Mouse (Mus musculus) hindbrain, embryonic 13.5 days (tissue): ENCODE measurements around the gene Serpinb1a. TPM values are rescaled to one million over a fixed set of nuclear protein-coding genes. Genes with fewer than 3 reads are reported as not detected.
A peak's percentile ranks its signal among the peaks of the same experiment; 100 is the strongest.
"Not testable (repeated sequence)": the region's sequence is repeated elsewhere in the genome, so short reads cannot be mapped to it uniquely, and the experiment has no call there.

ENCODE experiments used
- ATAC-seq: fragments of 200-750 bp; cut with Nextera tagmentation; 2 replicates; pipeline ENCODE4 v1.8.0; 2017; ENCODE audit warnings: moderate TSS enrichment; ENCODE audit not compliant: low FRiP score
- H3K27ac ChIP-seq: fragments of 300-500 bp; sonication (generic); 2 replicates; pipeline ENCODE4 v1.5.1; 2015; ENCODE audit warnings: inconsistent platforms, mild to moderate bottlenecking, moderate library complexity
- H3K27me3 ChIP-seq: fragments of 300-500 bp; sonication (generic); 2 replicates; pipeline ENCODE4 v1.6.1; 2015; ENCODE audit warnings: mild to moderate bottlenecking, inconsistent platforms
- H3K36me3 ChIP-seq: fragments of 300-500 bp; sonication (generic); 2 replicates; pipeline ENCODE4 v1.6.1; 2015; ENCODE audit warnings: mild to moderate bottlenecking, inconsistent platforms
- H3K4me1 ChIP-seq: fragments of 300-500 bp; sonication (generic); replicated peaks from 2 replicates; pipeline ENCODE4 v1.6.1; 2015; ENCODE audit warnings: inconsistent platforms
- H3K4me2 ChIP-seq: fragments of 300-500 bp; sonication (generic); 2 replicates; pipeline ENCODE4 v1.6.1; 2015; ENCODE audit warnings: inconsistent platforms, mild to moderate bottlenecking, moderate library complexity
- H3K4me3 ChIP-seq: fragments of 300-500 bp; sonication (generic); 2 replicates; pipeline ENCODE4 v1.5.1; 2015; ENCODE audit warnings: mild to moderate bottlenecking, inconsistent platforms
- H3K9ac ChIP-seq: fragments of 300-500 bp; sonication (generic); 2 replicates; pipeline ENCODE4 v1.6.1; 2015; ENCODE audit warnings: mild to moderate bottlenecking, inconsistent platforms
- H3K9me3 ChIP-seq: fragments of 300-500 bp; sonication (generic); 2 replicates; pipeline ENCODE4 v1.6.1; 2016; ENCODE audit warnings: inconsistent platforms
- WGBS: fragments of 180-500 bp; shearing (Covaris S2); methylation state at CpG from one replicate; pipeline ENCODE4 v1.1.7; 2015; 5-methylcytosine and 5-hydroxymethylcytosine counted together
- polyA plus RNA-seq: library from polyadenylated mRNA; unstranded; fragments of >200 nt; fragmentation: Nextera tagmentation; extraction: Ambion mirVana; gene quantifications from 2 replicates; pipeline ENCODE4 v1.2.1, GENCODE M21; 2015

The Serpinb1a gene
- polyA plus RNA-seq: 1.2 and 1.4 TPM in 2 replicates

DNA sequence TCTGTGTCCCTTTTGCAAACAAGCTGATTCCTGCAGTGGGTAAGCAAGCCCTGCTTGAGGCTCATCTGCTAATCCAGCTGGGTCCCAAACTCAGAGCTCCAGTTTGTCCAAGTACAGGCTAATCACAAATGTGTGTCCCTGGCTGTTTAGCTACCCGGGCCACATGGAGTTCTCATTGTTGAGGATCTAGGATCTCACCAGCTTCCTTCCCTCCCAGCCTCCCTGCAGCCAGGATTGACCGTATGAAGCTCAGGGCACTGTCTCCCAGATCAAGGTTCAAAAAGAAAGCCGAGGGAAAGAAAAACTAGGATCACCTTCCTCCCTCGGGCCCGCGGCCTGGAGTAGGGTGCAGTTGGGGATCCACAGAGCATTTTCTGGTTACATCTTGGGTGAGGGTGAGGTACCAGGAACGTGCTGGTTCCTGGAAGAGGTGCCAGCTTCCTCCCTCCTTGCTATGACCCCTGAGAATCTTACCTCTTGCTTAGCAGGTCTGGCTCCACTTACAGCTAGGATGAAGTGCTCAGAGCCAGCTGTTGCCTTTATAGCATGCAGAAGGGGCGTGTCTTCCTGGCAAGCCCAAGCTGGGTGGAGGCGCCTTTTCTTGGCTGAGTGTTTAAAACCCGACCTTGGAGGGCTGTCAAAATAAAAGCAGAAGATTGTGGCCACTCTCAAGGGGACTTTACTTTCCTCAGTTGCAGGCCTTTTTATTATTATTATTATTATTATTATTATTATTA, at the start of gene Serpinb1a:
TSS of gene Serpinb1a (minus strand) at position 518 of the 737 bp plus-strand sequence.
- Histone ChIP-seq H3K9ac (no peak within 1 kb of the TSS), H3K4me1 (no peaks in the 10 kb centered on the region), H3K27ac (no peak within 1 kb of the TSS), H3K4me2 (no peak within 1 kb of the TSS), H3K27me3 (no peaks in the 10 kb centered on the region), H3K9me3 (no peaks in the 10 kb centered on the region), H3K36me3 (no peaks in the 10 kb centered on the region), H3K4me3 (no peak within 1 kb of the TSS)
- no peak for ATAC-seq
- 69% methylated on average over 10 of the region's 10 CpGs for WGBS

DNA sequence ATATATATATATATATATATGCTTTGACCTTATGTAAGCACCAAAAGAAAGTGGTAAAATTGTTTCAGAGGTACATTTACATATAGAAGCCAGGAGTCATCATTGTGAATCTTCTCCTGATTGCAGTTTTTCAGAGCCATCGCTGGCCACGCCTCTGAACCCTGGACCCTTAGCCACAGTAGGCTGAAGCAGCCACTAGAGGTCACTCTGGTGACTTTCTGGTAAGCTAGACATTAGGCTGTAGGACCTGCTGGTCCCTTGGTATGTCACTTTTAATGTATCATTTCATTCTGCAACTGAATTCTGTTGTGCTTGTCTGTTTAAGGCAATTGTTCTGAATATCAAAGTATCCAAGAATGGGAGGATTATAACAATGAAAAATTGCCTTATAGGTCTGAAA, 49.7 kb upstream of the Serpinb1a start:
- H3K27ac ChIP-seq: no peak overlapping the region
- 26% methylated on average over 2 of the region's 2 CpGs for WGBS
- H3K36me3 ChIP-seq: no peaks in the 10 kb centered on the region
- H3K9ac ChIP-seq: no peak overlapping the region
- no peaks in the 10 kb centered on the region for H3K9me3 ChIP-seq
- no peaks in the 10 kb centered on the region for H3K4me1 ChIP-seq
- no peak overlapping the region for H3K4me2 ChIP-seq
- no peaks in the 10 kb centered on the region for H3K27me3 ChIP-seq
- ATAC-seq: no peak
- H3K4me3 ChIP-seq: no peak overlapping the region

DNA sequence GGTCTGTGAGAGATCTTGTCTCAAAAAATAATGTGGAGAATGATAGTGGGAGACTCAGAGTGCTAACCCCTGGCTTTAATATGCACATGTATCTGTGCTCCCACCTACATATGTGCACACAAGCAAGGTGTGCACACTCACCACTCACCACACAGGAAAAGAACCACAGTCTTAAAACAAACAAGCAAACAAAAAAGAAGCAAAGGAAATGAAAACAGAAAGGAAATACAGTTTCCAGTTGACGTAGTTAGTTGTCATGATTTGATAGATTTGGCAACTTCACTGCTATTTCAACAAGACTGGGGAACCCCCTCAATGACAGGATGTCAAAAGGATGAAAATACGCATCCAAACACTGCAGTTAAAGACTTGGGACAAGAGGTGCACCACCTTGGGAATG, 48.1 kb upstream of the Serpinb1a start:
- ATAC-seq, H3K9ac ChIP-seq, H3K27me3 ChIP-seq, H3K4me1 ChIP-seq, H3K36me3 ChIP-seq, H3K9me3 ChIP-seq, H3K4me3 ChIP-seq, H3K4me2 ChIP-seq, H3K27ac ChIP-seq: not testable (repeated sequence)
- WGBS: 84% methylated on average over 2 of the region's 2 CpGs

DNA sequence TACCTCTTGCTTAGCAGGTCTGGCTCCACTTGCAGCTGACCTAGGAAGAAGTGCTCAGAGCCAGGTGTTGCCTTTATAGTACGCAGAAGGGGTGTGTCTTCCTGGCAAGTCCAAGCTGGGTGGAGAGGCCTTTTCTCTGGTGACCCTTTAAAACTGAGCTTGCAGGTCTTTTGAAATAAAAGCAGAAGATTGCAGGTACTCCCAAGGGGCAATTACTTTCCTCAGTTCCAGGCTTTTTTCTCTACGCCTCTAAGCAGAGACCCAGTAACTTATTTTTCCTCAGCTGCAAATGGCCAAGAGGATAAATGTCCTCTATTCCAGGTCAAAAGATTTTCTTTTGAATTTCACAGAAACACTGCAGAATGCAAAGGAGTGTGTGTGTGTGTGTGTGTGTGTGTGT, 47.1 kb upstream of the Serpinb1a start, which contains the start of gene Serpinb1c:
TSS of gene Serpinb1c (minus strand) at position 101 of the 400 bp plus-strand sequence.
- ATAC-seq: no peak
- WGBS: 90% methylated on average over 2 of the region's 2 CpGs
- Histone ChIP-seq H3K4me2 (no peak within 1 kb of the TSS), H3K27ac (no peak within 1 kb of the TSS), H3K36me3 (no peaks in the 10 kb centered on the region), H3K27me3 (no peaks in the 10 kb centered on the region), H3K9ac (no peak within 1 kb of the TSS), H3K4me3 (no peak within 1 kb of the TSS), H3K9me3 (no peaks in the 10 kb centered on the region), H3K4me1 (no peaks in the 10 kb centered on the region)

DNA sequence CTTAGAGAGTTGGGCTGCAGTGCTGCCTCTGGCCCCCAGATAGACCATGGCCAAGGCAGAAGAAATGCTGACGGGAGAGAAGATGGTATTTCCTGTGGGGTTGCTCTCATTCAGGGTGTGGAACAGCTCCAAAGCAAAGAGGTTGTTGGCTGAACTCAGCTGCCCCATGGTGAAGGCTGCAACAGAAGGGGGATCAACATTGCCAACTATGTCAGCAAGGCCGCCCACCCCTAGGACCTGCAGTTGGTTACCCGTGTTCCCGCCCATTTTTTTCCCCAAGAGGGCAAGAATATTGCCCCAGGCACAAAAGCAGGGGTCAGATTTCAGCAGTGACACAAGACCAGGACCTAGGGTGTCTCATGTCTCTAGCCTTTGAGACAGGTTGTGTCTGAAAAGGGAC, 45.9 kb upstream of the Serpinb1a start:
- Histone ChIP-seq H3K36me3 (no peaks in the 10 kb centered on the region), H3K4me3 (no peak overlapping the region), H3K9me3 (no peaks in the 10 kb centered on the region), H3K27ac (no peak overlapping the region), H3K27me3 (no peaks in the 10 kb centered on the region), H3K4me2 (no peak overlapping the region), H3K4me1 (no peaks in the 10 kb centered on the region), H3K9ac (no peak overlapping the region)
- no peak for ATAC-seq
- WGBS: 88% methylated on average over 4 of the region's 4 CpGs

DNA sequence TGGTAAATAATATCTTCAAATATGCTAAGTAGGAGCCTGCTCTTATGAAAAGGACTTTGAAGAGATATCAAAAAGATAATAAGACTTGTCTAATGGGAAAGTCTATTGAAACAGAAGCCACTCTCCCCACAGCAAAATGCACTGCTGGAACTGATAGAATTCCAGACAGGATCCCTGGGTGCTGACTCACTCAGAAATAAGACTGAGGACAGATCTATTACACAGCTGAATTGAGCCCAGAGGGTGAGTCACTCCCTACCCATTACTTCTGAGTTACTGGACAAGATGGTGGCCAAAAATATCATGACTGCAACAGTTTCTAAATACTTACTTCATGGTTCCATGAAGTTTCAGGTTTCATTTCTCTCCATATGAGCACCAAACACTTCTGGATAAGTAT, 33.8 kb upstream of the Serpinb1a start:
- Histone ChIP-seq H3K4me1 (no peaks in the 10 kb centered on the region), H3K36me3 (no peaks in the 10 kb centered on the region), H3K4me2 (no peak overlapping the region), H3K27ac (no peak overlapping the region), H3K4me3 (no peak overlapping the region), H3K9ac (no peak overlapping the region), H3K9me3 (no peaks in the 10 kb centered on the region), H3K27me3 (no peaks in the 10 kb centered on the region)
- no peak for ATAC-seq

DNA sequence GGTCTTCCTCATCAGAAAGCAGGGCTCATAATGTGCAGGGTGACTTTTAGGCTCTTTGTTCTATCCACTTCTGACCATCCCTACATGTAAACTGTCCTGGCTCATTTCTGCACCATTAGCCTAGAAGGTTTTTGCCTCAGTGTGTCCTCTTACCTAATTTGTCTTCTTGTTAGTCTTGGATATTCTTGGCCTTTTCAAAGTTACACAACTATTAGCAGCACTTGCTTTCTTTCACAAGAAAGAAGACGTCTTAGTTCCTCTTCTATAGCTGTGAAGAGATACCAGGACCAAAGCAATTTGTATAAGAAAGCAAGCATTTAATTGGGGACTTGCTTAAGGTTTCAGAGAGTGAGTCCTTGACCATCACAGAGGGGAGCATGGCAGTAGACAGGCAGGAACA, 22.9 kb upstream of the Serpinb1a start:
- no peak overlapping the region for H3K9ac ChIP-seq
- peaks cover 3% of the 10 kb centered on the region; the same call in 1 of the 2 replicates for H3K9me3 ChIP-seq
- 69% methylated on average over 1 of the region's 1 CpGs for WGBS
- H3K4me2 ChIP-seq: no peak overlapping the region
- H3K4me3 ChIP-seq: no peak overlapping the region
- ATAC-seq: no peak
- no peaks in the 10 kb centered on the region for H3K4me1 ChIP-seq
- H3K36me3 ChIP-seq: no peaks in the 10 kb centered on the region
- H3K27ac ChIP-seq: no peak overlapping the region
- no peaks in the 10 kb centered on the region for H3K27me3 ChIP-seq

DNA sequence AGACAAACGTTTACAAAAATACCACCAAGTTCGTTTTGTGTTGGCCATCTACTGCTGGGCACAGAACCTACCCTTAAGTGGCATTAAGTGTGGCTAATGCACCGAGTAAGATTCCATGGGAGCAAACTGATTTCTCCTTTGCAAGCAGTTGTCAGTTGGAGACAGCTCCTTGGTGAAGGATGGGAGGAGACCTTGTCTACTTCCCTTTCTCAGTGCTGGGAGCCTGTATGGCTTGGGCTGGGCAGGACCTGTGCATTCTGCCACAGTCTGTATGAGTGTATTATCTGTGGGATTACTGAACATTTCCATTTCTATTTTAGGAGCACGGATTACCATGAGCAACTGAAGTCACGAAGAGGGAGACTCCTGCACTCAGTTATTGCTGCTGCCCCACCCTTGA, 17.9 kb upstream of the Serpinb1a start:
- WGBS: 81% methylated on average over 5 of the region's 5 CpGs
- Histone ChIP-seq H3K27me3 (no peaks in the 10 kb centered on the region), H3K36me3 (no peaks in the 10 kb centered on the region), H3K4me3 (no peak overlapping the region), H3K9ac (no peak overlapping the region), H3K4me1 (no peaks in the 10 kb centered on the region), H3K27ac (no peak overlapping the region), H3K4me2 (no peak overlapping the region), H3K9me3 (no peaks in the 10 kb centered on the region)
- no peak for ATAC-seq

DNA sequence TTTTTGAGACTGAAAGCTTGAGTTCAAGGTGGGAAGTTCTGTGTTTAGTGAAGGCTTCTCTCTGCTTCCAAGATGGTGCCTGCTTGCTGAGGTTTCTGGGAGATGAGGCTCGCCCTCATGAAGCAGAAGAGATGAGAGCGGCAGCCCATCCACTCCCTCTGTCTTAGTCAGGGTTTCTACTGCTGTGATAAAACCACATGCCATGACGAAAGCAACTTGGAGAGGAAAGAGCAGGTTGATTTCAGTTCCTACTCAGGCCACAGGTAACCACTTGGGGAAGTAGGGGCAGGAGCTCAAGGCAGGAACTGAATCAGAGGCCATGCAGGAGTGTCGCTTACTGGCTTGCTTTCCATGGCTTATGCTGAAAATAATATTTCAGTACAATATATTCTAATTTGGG, 17.2 kb upstream of the Serpinb1a start:
- not testable (repeated sequence) for ATAC-seq, H3K4me3 ChIP-seq, H3K36me3 ChIP-seq, H3K4me1 ChIP-seq, H3K9me3 ChIP-seq, H3K9ac ChIP-seq, H3K4me2 ChIP-seq, H3K27ac ChIP-seq, H3K27me3 ChIP-seq
- 92% methylated on average over 4 of the region's 4 CpGs for WGBS

DNA sequence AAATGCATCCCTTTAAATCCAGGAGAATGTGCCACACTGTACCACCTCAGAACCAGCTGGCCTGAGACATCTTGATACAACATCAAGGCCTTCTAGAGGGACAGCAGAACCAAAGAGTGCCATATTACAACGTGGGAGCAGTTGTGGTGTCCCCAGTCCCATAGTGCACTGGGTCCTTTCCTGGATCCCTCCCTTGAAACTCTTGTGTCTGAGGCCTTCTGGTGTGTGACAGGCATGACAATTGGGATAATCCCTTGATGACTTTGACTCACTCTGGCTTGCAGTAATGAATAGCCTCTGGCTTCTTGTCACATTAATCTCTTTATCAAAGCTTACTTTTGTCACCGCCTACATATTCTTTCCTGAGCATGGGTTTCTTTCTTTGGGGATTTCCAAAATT, 16.0 kb upstream of the Serpinb1a start:
- H3K9me3 ChIP-seq: no peaks in the 10 kb centered on the region
- H3K4me3 ChIP-seq: no peak overlapping the region
- ATAC-seq: no peak
- WGBS: 50% methylated on average over 2 of the region's 2 CpGs
- no peaks in the 10 kb centered on the region for H3K27me3 ChIP-seq
- H3K36me3 ChIP-seq: no peaks in the 10 kb centered on the region
- no peak overlapping the region for H3K4me2 ChIP-seq
- no peak overlapping the region for H3K9ac ChIP-seq
- H3K27ac ChIP-seq: no peak overlapping the region
- no peaks in the 10 kb centered on the region for H3K4me1 ChIP-seq

DNA sequence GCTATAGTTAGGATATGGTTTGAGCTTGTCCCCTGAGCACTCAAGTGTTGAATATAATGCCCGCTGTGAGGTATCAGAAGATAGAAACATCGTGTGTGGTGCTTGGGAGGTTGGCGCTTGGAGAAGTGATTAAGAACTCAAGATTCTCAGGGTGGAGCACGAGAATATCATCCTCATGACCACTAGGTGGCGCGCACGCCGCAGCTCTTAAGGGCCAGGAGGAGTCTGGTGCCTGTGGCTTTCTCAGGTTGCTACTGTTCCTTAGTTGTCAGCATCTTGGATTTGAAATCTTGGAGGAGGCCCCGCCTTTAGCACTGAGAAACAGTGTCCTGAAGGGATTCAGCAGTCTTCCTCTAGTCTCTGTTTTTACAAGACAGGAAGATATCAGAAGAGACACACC, 15.5 kb upstream of the Serpinb1a start:
- H3K36me3 ChIP-seq: no peaks in the 10 kb centered on the region
- H3K9me3 ChIP-seq: no peaks in the 10 kb centered on the region
- H3K4me1 ChIP-seq: no peaks in the 10 kb centered on the region
- H3K4me2 ChIP-seq: no peak overlapping the region
- H3K9ac ChIP-seq: no peak overlapping the region
- H3K27ac ChIP-seq: no peak overlapping the region
- no peak overlapping the region for H3K4me3 ChIP-seq
- whole genome bisulfite sequencing: 9% methylated on average over 9 of the region's 9 CpGs
- no peaks in the 10 kb centered on the region for H3K27me3 ChIP-seq
- peak; percentile 85 for ATAC-seq

DNA sequence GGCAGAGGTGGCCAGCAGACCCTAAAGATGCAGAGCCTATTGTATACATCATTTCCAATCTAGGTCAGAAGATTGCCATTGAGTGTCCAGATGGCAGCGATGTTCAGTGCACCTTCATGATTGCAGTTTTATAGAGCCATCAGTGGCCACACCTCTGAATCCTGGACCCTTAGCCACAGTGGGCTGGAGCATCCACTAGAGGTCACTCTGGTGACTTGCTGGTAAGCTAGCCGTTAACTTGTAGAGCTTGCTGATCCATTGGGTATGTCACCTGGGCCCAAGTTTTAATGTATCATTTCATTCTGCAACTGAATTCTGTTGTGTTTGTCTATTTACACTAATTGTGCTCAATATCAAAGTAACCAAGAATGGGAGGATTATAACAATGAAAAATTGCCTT, 14.6 kb upstream of the Serpinb1a start:
- H3K9me3 ChIP-seq: no peaks in the 10 kb centered on the region
- WGBS: 71% methylated on average over 2 of the region's 2 CpGs
- H3K27me3 ChIP-seq: no peaks in the 10 kb centered on the region
- no peak overlapping the region for H3K4me2 ChIP-seq
- no peak overlapping the region for H3K9ac ChIP-seq
- H3K4me3 ChIP-seq: no peak overlapping the region
- H3K27ac ChIP-seq: no peak overlapping the region
- no peaks in the 10 kb centered on the region for H3K36me3 ChIP-seq
- no peak for ATAC-seq
- H3K4me1 ChIP-seq: no peaks in the 10 kb centered on the region

DNA sequence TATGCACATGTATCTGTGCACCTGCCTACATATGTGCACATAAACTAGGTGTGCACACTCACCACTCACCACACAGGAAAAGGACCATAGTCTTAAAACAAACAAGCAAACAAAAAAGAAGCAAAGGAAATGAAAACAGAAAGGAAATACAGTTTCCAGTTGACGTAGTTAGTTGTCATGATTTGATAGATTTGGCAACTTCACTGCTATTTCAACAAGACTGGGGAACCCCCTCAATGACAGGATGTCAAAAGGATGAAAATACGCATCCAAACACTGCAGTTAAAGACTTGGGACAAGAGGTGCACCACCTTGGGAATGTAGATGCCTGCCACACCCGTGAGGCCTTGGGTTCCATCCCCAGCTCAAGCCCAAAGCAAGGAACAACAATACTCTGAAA, 13.5 kb upstream of the Serpinb1a start:
- ATAC-seq, H3K4me3 ChIP-seq, H3K4me2 ChIP-seq, H3K27me3 ChIP-seq, H3K4me1 ChIP-seq, H3K9ac ChIP-seq, H3K27ac ChIP-seq, H3K9me3 ChIP-seq, H3K36me3 ChIP-seq: not testable (repeated sequence)
- 85% methylated on average over 3 of the region's 3 CpGs for WGBS
